Mouse (Mus musculus): ENCODE measurements around the gene Sys1. TPM values are rescaled to one million over a fixed set of nuclear protein-coding genes. Genes with fewer than 3 reads are reported as not detected.

The Sys1 gene
- polyA plus RNA-seq, 1 experiment = 111 TPM

DNA sequence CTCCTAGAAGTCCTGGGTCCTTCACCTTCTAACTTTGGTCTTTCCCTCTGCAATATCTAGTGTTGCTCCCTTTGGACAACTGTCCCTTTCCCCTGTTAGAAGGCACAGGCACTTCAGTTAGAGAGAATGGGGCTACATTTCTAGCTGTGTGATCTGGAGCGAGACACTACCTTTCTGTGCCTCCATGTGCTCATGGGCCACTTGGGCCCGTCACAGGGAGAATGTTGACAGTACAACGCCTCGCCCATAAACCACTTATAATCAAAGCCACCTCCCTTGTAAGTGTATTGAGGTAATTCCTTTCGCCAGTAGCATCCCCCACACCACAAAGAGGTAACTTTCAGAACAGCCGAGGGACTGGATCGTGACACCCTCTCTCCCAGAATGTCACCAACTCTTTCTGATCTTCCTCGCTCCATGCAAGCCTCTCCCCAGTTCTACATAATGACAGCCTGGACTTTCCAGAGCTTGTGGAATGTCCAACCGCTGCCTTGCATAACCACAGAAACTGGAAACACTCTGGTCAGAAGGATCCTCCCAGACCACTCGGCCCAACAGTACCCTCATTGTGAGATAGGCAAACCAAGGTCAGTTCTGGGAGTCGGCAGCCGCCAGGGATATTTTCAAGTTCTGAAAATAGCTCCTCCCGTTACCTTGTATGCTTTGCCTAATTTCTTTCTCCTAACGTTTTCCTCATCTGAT, 7.3 kb upstream of the Sys1 start:
- Histone ChIP-seq H3K27me3 (ENCODE audit: control insufficient read depth, insufficient read depth, low read length) (no peaks in the 10 kb centered on the region), H3K4me3 (ENCODE audit: extremely low read depth, insufficient read depth, insufficient read length) (no peak overlapping the region), H3K4me1 (ENCODE audit: control insufficient read depth, insufficient read depth, insufficient read length) (no peaks in the 10 kb centered on the region), H3K36me3 (ENCODE audit: control insufficient read depth, insufficient read depth, low read length) (no peaks in the 10 kb centered on the region), H3K27ac (ENCODE audit: insufficient read depth, low read length) (no peak overlapping the region)
- TF ChIP-seq POLR2A (IDR thresholded peaks at IDR 0.05; ENCODE audit: low read depth, low read length) (no peak), CTCF (IDR thresholded peaks at IDR 0.05; ENCODE audit: extremely low read depth, insufficient read depth, insufficient read length, insufficient replicate concordance) (no peak)
- no peak for DNase-seq (ENCODE audit: low read depth in 1 of 2, low spot score in 2 of 2)
- 92% methylated on average over 14 of the region's 14 CpGs for WGBS

DNA sequence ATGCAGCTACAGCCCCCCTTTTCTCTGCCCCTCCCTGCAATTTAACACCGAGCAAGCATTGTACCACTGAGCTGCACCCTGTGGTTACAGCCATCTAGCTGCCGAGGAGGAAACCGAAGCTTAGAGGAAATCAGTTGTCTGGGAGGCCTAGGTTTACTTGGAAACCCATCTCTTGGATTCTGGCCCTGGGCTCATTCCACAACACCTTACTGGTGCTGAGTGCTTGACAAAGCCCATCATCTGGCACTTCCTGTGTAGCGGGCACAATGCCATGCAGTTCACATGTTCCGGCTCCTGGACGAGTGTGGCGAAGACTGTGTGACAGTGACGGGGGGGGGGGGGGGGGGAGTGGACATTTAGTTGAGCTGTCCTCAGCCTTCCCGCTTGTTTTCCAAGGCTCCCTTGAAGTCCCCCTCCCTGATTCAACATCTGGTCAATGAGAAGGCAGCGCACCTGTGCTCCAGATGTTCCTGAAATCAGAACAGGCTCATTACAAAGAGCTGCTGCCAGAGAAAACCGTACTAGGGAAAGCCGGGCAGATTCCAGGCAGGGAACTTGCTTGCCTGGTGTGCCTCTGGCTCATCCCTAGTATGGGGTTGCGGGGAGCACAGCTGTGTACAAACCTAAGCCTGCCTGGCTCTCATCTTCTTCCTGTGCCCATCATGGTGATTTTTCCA, 4.6 kb upstream of the Sys1 start:
- WGBS = 52% methylated on average over 13 of the region's 13 CpGs
- H3K4me3 ChIP-seq (ENCODE audit: extremely low read depth, insufficient read depth, insufficient read length) = no peak overlapping the region
- no peak overlapping the region for H3K27ac ChIP-seq (ENCODE audit: insufficient read depth, low read length)
- H3K36me3 ChIP-seq (ENCODE audit: control insufficient read depth, insufficient read depth, low read length) = no peaks in the 10 kb centered on the region
- DNase-seq (ENCODE audit: low read depth in 1 of 2, low spot score in 2 of 2) = no peak
- peaks cover 5% of the 10 kb centered on the region; the same call in 1 of the 2 replicates for H3K4me1 ChIP-seq (ENCODE audit: control insufficient read depth, insufficient read depth, insufficient read length)
- H3K27me3 ChIP-seq (ENCODE audit: control insufficient read depth, insufficient read depth, low read length) = no peaks in the 10 kb centered on the region
- no peak for TF ChIP-seq POLR2A (IDR thresholded peaks at IDR 0.05; ENCODE audit: low read depth, low read length)
- no peak for TF ChIP-seq CTCF (IDR thresholded peaks at IDR 0.05; ENCODE audit: extremely low read depth, insufficient read depth, insufficient read length, insufficient replicate concordance)

DNA sequence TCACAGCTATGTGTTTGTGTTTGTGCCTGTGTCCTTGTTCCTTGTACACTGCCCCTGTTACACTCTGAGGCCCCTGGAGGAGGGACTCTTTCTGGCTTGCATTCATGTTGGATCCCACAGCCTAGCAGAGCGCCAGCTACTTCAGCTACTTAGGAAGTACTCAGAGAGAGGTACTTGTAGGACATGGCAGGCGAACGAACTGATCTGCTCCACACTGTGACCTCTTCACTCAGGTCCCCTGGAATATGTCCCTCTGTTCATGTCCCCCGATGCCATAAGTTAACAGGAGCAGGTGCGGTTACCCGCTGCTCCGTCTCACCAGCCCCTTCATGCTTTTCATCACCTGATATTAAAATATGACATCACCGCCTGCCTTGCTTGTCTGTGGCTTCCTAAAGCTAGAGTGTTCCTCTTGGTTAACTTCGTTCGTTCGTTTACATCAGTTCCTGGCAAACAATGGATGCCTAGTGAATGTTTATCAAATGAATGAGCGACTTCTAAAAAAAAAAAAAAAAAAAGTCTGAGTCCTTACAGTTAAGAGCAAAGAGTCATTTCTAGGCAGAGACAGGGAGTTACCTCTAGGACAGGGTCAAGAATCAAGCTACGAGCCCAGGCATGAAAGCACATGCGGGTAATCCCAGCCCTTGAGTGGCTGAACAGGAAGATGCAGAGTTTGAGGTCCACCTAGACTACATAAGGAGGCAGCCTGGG, 3.6 kb upstream of the Sys1 start:
- no peaks in the 10 kb centered on the region for H3K27me3 ChIP-seq (ENCODE audit: control insufficient read depth, insufficient read depth, low read length)
- H3K27ac ChIP-seq (ENCODE audit: insufficient read depth, low read length) = no peak overlapping the region
- no peaks in the 10 kb centered on the region for H3K36me3 ChIP-seq (ENCODE audit: control insufficient read depth, insufficient read depth, low read length)
- TF ChIP-seq POLR2A (IDR thresholded peaks at IDR 0.05; ENCODE audit: low read depth, low read length) = no peak
- TF ChIP-seq CTCF (IDR thresholded peaks at IDR 0.05; ENCODE audit: extremely low read depth, insufficient read depth, insufficient read length, insufficient replicate concordance) = no peak
- peaks cover 5% of the 10 kb centered on the region; the same call in 1 of the 2 replicates for H3K4me1 ChIP-seq (ENCODE audit: control insufficient read depth, insufficient read depth, insufficient read length)
- DNase-seq (ENCODE audit: low read depth in 1 of 2, low spot score in 2 of 2) = no peak
- no peak overlapping the region for H3K4me3 ChIP-seq (ENCODE audit: extremely low read depth, insufficient read depth, insufficient read length)
- WGBS = 82% methylated on average over 14 of the region's 14 CpGs

DNA sequence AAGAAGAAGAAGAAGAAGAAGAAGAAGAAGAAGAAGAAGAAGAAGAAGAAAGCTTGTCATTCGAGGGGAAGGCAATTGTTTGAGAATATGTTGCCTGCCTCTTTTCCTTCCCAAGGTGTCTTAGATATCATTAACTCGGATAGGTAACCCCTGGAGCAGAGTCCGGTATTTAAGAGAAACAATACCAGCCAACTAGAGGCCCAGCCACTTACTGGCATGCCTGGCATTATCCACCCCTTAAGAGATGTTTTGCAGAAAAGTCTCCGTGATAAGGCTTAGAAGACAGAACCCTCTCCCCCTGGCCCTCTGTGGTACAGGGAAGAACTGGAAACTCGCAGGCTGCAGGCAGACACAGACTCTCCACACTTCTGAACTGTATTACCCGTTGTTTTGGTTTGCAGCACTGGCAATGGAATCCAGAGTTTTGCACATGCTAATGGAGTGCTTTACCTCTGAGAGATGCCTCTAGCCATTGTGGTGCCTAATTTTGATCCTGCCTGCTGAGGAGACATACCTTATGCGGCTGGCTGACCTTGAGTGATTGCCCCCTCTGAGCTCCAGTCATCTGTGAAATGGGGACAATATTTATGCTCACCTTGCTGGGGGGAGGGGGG, 2.8 kb upstream of the Sys1 start:
- Histone ChIP-seq H3K4me3 (ENCODE audit: extremely low read depth, insufficient read depth, insufficient read length) (no peak overlapping the region), H3K27me3 (ENCODE audit: control insufficient read depth, insufficient read depth, low read length) (no peaks in the 10 kb centered on the region), H3K4me1 (ENCODE audit: control insufficient read depth, insufficient read depth, insufficient read length) (peaks cover 10% of the 10 kb centered on the region; the same call in 1 of the 2 replicates), H3K36me3 (ENCODE audit: control insufficient read depth, insufficient read depth, low read length) (no peaks in the 10 kb centered on the region), H3K27ac (ENCODE audit: insufficient read depth, low read length) (no peak overlapping the region)
- no peak for DNase-seq (ENCODE audit: low read depth in 1 of 2, low spot score in 2 of 2)
- WGBS = 81% methylated on average over 7 of the region's 7 CpGs
- no peak for TF ChIP-seq POLR2A (IDR thresholded peaks at IDR 0.05; ENCODE audit: low read depth, low read length)
- no peak for TF ChIP-seq CTCF (IDR thresholded peaks at IDR 0.05; ENCODE audit: extremely low read depth, insufficient read depth, insufficient read length, insufficient replicate concordance)

DNA sequence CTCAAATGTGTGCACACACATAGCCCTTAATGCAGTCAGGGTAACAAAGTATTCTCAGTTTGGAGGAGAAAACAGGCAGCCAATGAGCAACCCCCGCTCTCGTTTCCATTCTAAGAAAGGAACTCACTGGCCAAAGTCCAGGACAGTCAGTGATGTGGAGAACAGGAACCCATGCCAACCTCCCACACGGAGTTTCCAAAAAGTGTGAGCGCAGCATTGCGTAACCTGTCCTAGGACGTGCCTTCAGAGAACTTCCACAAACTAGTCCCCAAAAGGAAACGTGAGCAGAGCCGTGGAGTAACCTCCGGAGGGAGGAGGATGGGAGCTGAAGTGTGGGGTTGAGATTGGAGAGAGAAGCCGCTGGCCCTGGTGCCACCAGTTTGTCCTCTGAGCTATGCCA, 1.9 kb upstream of the Sys1 start:
- TF ChIP-seq CTCF (IDR thresholded peaks at IDR 0.05; ENCODE audit: extremely low read depth, insufficient read depth, insufficient read length, insufficient replicate concordance) = no peak
- TF ChIP-seq POLR2A (IDR thresholded peaks at IDR 0.05; ENCODE audit: low read depth, low read length) = no peak
- H3K4me1 ChIP-seq (ENCODE audit: control insufficient read depth, insufficient read depth, insufficient read length) = peaks cover 10% of the 10 kb centered on the region; the same call in 1 of the 2 replicates
- no peaks in the 10 kb centered on the region for H3K27me3 ChIP-seq (ENCODE audit: control insufficient read depth, insufficient read depth, low read length)
- H3K4me3 ChIP-seq (ENCODE audit: extremely low read depth, insufficient read depth, insufficient read length) = no peak overlapping the region
- DNase-seq (ENCODE audit: low read depth in 1 of 2, low spot score in 2 of 2) = no peak
- 72% methylated on average over 10 of the region's 10 CpGs for WGBS
- 0 out of 2 replicates have a peak overlapping the region, but pooled peaks have one; percentile 23 for H3K27ac ChIP-seq (ENCODE audit: insufficient read depth, low read length)
- H3K36me3 ChIP-seq (ENCODE audit: control insufficient read depth, insufficient read depth, low read length) = no peaks in the 10 kb centered on the region

DNA sequence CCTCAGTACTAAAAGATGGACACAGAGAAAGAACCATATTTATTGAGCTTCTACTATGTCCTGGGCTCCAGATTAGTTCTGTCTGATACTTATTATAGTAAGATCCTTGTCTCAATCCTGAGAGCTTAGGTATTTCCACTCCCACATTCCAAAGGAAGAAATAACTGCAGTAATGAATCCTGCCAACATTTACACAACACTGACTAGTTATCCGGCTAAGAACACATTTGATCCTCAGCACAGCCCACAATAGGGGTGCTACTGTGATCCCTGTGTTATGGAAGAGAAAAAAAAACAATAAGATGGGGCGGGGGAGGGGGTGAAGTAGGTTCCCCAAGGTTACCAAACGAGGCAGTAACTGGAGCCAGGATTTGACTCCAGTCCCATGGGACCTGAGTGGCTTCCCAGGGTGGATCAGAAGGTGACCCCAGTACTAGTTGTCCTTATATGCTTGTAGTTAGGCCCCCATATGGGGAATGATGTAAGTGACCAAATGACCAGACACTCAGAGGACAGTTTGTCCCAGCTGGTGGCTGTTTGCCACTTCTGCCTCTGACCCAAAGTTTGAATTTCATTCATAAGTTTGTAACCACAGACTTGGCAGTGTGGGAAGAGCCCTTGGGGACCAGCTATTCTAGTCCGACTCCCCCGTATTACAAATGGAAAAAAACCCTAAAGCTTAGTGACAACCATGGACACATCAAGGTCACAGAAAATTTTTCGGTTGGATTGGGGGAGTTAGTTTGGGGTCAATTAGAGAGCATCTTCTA, 1.2 kb upstream of the Sys1 start:
- whole genome bisulfite sequencing = 72% methylated on average over 6 of the region's 6 CpGs
- no peaks in the 10 kb centered on the region for H3K36me3 ChIP-seq (ENCODE audit: control insufficient read depth, insufficient read depth, low read length)
- no peaks in the 10 kb centered on the region for H3K27me3 ChIP-seq (ENCODE audit: control insufficient read depth, insufficient read depth, low read length)
- H3K4me3 ChIP-seq (ENCODE audit: extremely low read depth, insufficient read depth, insufficient read length) = no peak overlapping the region
- peaks cover 10% of the 10 kb centered on the region; the same call in 1 of the 2 replicates for H3K4me1 ChIP-seq (ENCODE audit: control insufficient read depth, insufficient read depth, insufficient read length)
- no peak for DNase-seq (ENCODE audit: low read depth in 1 of 2, low spot score in 2 of 2)
- no peak overlapping the region for H3K27ac ChIP-seq (ENCODE audit: insufficient read depth, low read length)
- TF ChIP-seq CTCF (IDR thresholded peaks at IDR 0.05; ENCODE audit: extremely low read depth, insufficient read depth, insufficient read length, insufficient replicate concordance) = no peak
- TF ChIP-seq POLR2A (IDR thresholded peaks at IDR 0.05; ENCODE audit: low read depth, low read length) = no peak

Measured in spleen, adult 2 months (tissue).